Mouse (Mus musculus) liver, embryonic 15.5 days (tissue): ENCODE measurements around the gene Dapl1. TPM values are rescaled to one million over a fixed set of nuclear protein-coding genes. Genes with fewer than 3 reads are reported as not detected.

Source experiments
- ATAC-seq: fragments of 200-750 bp; cut with Nextera tagmentation; 2 replicates; pipeline ENCODE4 v1.8.0; 2017; ENCODE audit warnings: moderate number of reproducible peaks, mild to moderate bottlenecking, moderate library complexity; ENCODE audit not compliant: insufficient read depth
- H3K27ac ChIP-seq: fragments of 300-500 bp; sonication (generic); replicated peaks from 2 replicates; pipeline ENCODE4 v1.5.1; 2015; ENCODE audit warnings: mild to moderate bottlenecking, inconsistent platforms
- H3K27me3 ChIP-seq: fragments of 300-500 bp; sonication (generic); 2 replicates; pipeline ENCODE4 v1.6.1; 2015; ENCODE audit warnings: mild to moderate bottlenecking, inconsistent platforms
- H3K36me3 ChIP-seq: fragments of 300-500 bp; sonication (generic); replicated peaks from 2 replicates; pipeline ENCODE4 v1.6.1; 2015; ENCODE audit warnings: moderate library complexity, mild to moderate bottlenecking, inconsistent platforms
- H3K4me1 ChIP-seq: fragments of 300-500 bp; sonication (generic); replicated peaks from 2 replicates; pipeline ENCODE4 v1.6.1; 2015; ENCODE audit warnings: inconsistent platforms
- H3K4me2 ChIP-seq: fragments of 300-500 bp; sonication (generic); 2 replicates; pipeline ENCODE4 v1.6.1; 2015; ENCODE audit warnings: moderate library complexity, mild to moderate bottlenecking, inconsistent platforms
- H3K4me3 ChIP-seq: fragments of 300-500 bp; sonication (generic); replicated peaks from 2 replicates; pipeline ENCODE4 v1.5.1; 2015; ENCODE audit warnings: mild to moderate bottlenecking, inconsistent platforms
- H3K9ac ChIP-seq: fragments of 300-500 bp; sonication (generic); 2 replicates; pipeline ENCODE4 v1.6.1; 2015; ENCODE audit warnings: moderate library complexity, mild to moderate bottlenecking, inconsistent platforms
- H3K9me3 ChIP-seq: fragments of 300-500 bp; sonication (generic); replicated peaks from 2 replicates; pipeline ENCODE4 v1.6.1; 2016; ENCODE audit warnings: inconsistent platforms
- WGBS: fragments of 180-500 bp; shearing (Covaris S2); methylation state at CpG from one replicate; pipeline ENCODE4 v1.1.7; 2015; ENCODE audit warnings: mixed read lengths; ENCODE audit not compliant: insufficient replicate concordance; 5-methylcytosine and 5-hydroxymethylcytosine counted together
- polyA plus RNA-seq: library from polyadenylated mRNA; unstranded; fragments of >200 nt; fragmentation: Nextera tagmentation; extraction: Ambion mirVana; gene quantifications from 2 replicates; pipeline ENCODE4 v1.2.1, GENCODE M21; 2015

Dapl1 gene
- polyA plus RNA-seq, 1 experiment from 2014 or later: not detected

- Histone ChIP-seq H3K27ac (no peak overlapping the region), H3K36me3 (no peaks in the 10 kb centered on the region), H3K4me3 (no peak overlapping the region), H3K9me3 (no peaks in the 10 kb centered on the region), H3K4me1 (no peaks in the 10 kb centered on the region), H3K27me3 (no peaks in the 10 kb centered on the region; the same call in 1 of the 2 replicates), H3K4me2 (no peak overlapping the region), H3K9ac (no peak overlapping the region)
- 35% methylated on average over 4 of the region's 4 CpGs for WGBS
- ATAC-seq: no peak
Observed at GRCm38 (mm10) chr2:59539796-59540195, 55.3 kb downstream of the Dapl1 start.

- ATAC-seq: no peak
- Histone ChIP-seq H3K4me1 (no peaks in the 10 kb centered on the region), H3K27me3 (no peaks in the 10 kb centered on the region; the same call in 1 of the 2 replicates), H3K9me3 (no peaks in the 10 kb centered on the region), H3K9ac (no peak overlapping the region), H3K4me2 (no peak overlapping the region), H3K4me3 (no peak overlapping the region), H3K27ac (no peak overlapping the region), H3K36me3 (no peaks in the 10 kb centered on the region)
- WGBS: 24% methylated on average over 11 of the region's 11 CpGs
Observed at GRCm38 (mm10) chr2:59541121-59541887, 56.9 kb downstream of the Dapl1 start.

GRCm38 (mm10) chr2:59543543-59544065 is 59.2 kb downstream of the Dapl1 start:
- no peak overlapping the region for H3K4me3 ChIP-seq

GRCm38 (mm10) chr2:59544237-59544909 is 59.9 kb downstream of the Dapl1 start:
- no peak overlapping the region for H3K4me2 ChIP-seq
- 44% methylated on average over 13 of the region's 13 CpGs for WGBS
- no peaks in the 10 kb centered on the region; the same call in 1 of the 2 replicates for H3K27me3 ChIP-seq
- H3K4me1 ChIP-seq: peaks cover 7% of the 10 kb centered on the region; the same call in 1 of the 2 replicates
- H3K4me3 ChIP-seq: no peak overlapping the region
- H3K27ac ChIP-seq: no peak overlapping the region
- no peaks in the 10 kb centered on the region for H3K9me3 ChIP-seq
- no peak overlapping the region for H3K9ac ChIP-seq
- no peaks in the 10 kb centered on the region for H3K36me3 ChIP-seq
- ATAC-seq: no peak

More at GRCm38 (mm10) chr2:59543543-59544065, 59.2 kb downstream of the Dapl1 start:
- no peaks in the 10 kb centered on the region for H3K36me3 ChIP-seq
- H3K4me2 ChIP-seq: no peak overlapping the region
- H3K4me1 ChIP-seq: peaks cover 7% of the 10 kb centered on the region; the same call in 1 of the 2 replicates
- H3K27me3 ChIP-seq: no peaks in the 10 kb centered on the region; the same call in 1 of the 2 replicates
- WGBS: 62% methylated on average over 9 of the region's 9 CpGs
- no peaks in the 10 kb centered on the region for H3K9me3 ChIP-seq
- no peak overlapping the region for H3K9ac ChIP-seq
- ATAC-seq: no peak
- no peak overlapping the region for H3K27ac ChIP-seq

- no peak overlapping the region for H3K27ac ChIP-seq
- H3K9me3 ChIP-seq: no peaks in the 10 kb centered on the region
- 59% methylated on average over 7 of the region's 7 CpGs for whole genome bisulfite sequencing
- ATAC-seq: no peak
- H3K4me1 ChIP-seq: peaks cover 7% of the 10 kb centered on the region; the same call in 1 of the 2 replicates
- no peak overlapping the region for H3K4me3 ChIP-seq
- no peak overlapping the region for H3K4me2 ChIP-seq
- H3K9ac ChIP-seq: no peak overlapping the region
- no peaks in the 10 kb centered on the region for H3K27me3 ChIP-seq
- no peaks in the 10 kb centered on the region for H3K36me3 ChIP-seq
Observed at GRCm38 (mm10) chr2:59545001-59545400, 60.5 kb downstream of the Dapl1 start.

GRCm38 (mm10) chr2:59547369-59548099 is 63.1 kb downstream of the Dapl1 start:
- H3K9ac ChIP-seq: no peak overlapping the region
- peak; percentile 76 for ATAC-seq
- no peak overlapping the region for H3K4me3 ChIP-seq
- H3K4me2 ChIP-seq: no peak overlapping the region
- no peaks in the 10 kb centered on the region for H3K36me3 ChIP-seq
- H3K9me3 ChIP-seq: no peaks in the 10 kb centered on the region
- no peaks in the 10 kb centered on the region for H3K27me3 ChIP-seq
- 39% methylated on average over 8 of the region's 8 CpGs for WGBS
- no peak overlapping the region for H3K27ac ChIP-seq
- peaks cover 7% of the 10 kb centered on the region; the same call in 1 of the 2 replicates for H3K4me1 ChIP-seq

GRCm38 (mm10) chr2:59552784-59553183 is 68.3 kb downstream of the Dapl1 start:
- Histone ChIP-seq H3K4me1 (peaks cover 3% of the 10 kb centered on the region; the same call in 1 of the 2 replicates), H3K9ac (no peak overlapping the region), H3K36me3 (no peaks in the 10 kb centered on the region), H3K27me3 (no peaks in the 10 kb centered on the region), H3K4me3 (no peak overlapping the region), H3K27ac (no peak overlapping the region), H3K4me2 (no peak overlapping the region), H3K9me3 (no peaks in the 10 kb centered on the region)
- no peak for ATAC-seq
- WGBS: 40% methylated on average over 1 of the region's 1 CpGs

GRCm38 (mm10) chr2:59554373-59554940 is 70.0 kb downstream of the Dapl1 start:
- 66% methylated on average over 2 of the region's 2 CpGs for WGBS
- Histone ChIP-seq H3K27me3 (no peaks in the 10 kb centered on the region), H3K4me1 (no peaks in the 10 kb centered on the region), H3K27ac (no peak overlapping the region), H3K4me2 (no peak overlapping the region), H3K4me3 (no peak overlapping the region), H3K36me3 (no peaks in the 10 kb centered on the region), H3K9me3 (no peaks in the 10 kb centered on the region), H3K9ac (no peak overlapping the region)
- ATAC-seq: no peak
